Mouse (Mus musculus) heart, embryonic 10.5 days (tissue): Measurements from ENCODE around the gene Mrpl45. TPM values are rescaled to one million over a fixed set of nuclear protein-coding genes. Genes with fewer than 3 reads are reported as not detected.
"Not testable (repeated sequence)": the region's sequence is repeated elsewhere in the genome, so short reads cannot be mapped to it uniquely, and the experiment has no call there.

Experiments used
- DNase-seq: peaks from one replicate; pipeline ENCODE4 v3.0.0-alpha.2; 2017; ENCODE audit warnings: low spot score
- H3K27ac ChIP-seq: fragments of 300-500 bp; sonication (generic); 2 replicates; pipeline ENCODE4 v1.5.1; 2016; ENCODE audit warnings: mild to moderate bottlenecking
- H3K27me3 ChIP-seq: fragments of 300-500 bp; sonication (generic); 2 replicates; pipeline ENCODE4 v1.6.1; 2016; ENCODE audit warnings: mild to moderate bottlenecking; ENCODE audit not compliant: poor library complexity, insufficient read depth, severe bottlenecking
- H3K36me3 ChIP-seq: fragments of 300-500 bp; sonication (generic); 2 replicates; pipeline ENCODE4 v1.6.1; 2016; ENCODE audit warnings: mild to moderate bottlenecking, moderate library complexity
- H3K4me1 ChIP-seq: fragments of 300-500 bp; sonication (generic); 2 replicates; pipeline ENCODE4 v1.6.1; 2016; ENCODE audit warnings: mild to moderate bottlenecking
- H3K4me3 ChIP-seq: fragments of 300-500 bp; sonication (generic); 2 replicates; pipeline ENCODE4 v1.5.1; 2016; ENCODE audit warnings: mild to moderate bottlenecking, moderate library complexity
- H3K9me3 ChIP-seq: fragments of 300-500 bp; sonication (generic); 2 replicates; pipeline ENCODE4 v1.6.1; 2016; ENCODE audit warnings: mild to moderate bottlenecking, moderate library complexity
- WGBS: fragments of 180-500 bp; shearing (Covaris S2); methylation state at CpG from one replicate; pipeline ENCODE4 v1.1.7; 2016; 5-methylcytosine and 5-hydroxymethylcytosine counted together
- polyA plus RNA-seq: library from polyadenylated mRNA; unstranded; fragments of >200 nt; fragmentation: Nextera tagmentation; extraction: Ambion mirVana; gene quantifications from 2 replicates; pipeline ENCODE4 v1.2.1, GENCODE M21; 2016

The Mrpl45 gene
- polyA plus RNA-seq, 1 experiment from 2014 or later: 65.8 TPM

DNA sequence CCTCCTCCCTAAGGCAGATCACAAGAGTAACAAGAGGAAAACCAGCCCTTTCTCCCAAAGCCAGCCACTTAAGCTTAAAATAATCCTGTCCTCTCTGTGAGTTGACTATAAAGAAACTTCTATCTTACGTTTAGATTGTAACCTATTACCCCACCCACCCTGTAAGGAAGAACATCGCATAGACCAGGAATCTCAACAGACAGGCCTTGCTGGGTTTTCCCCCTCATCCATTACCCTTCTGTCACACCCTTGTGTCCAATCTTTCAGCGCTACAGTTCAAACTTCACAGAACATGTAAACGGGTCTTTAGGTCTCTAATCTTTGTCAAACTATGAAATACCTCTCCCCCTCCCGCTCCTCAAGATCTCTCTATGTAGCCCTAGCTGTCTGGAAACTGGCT, 10.9 kb upstream of the Mrpl45 start:
- Histone ChIP-seq H3K4me3 (no peak overlapping the region), H3K27ac (no peak overlapping the region), H3K27me3 (no peaks in the 10 kb centered on the region), H3K9me3 (no peaks in the 10 kb centered on the region), H3K36me3 (no peaks in the 10 kb centered on the region), H3K4me1 (peaks cover 15% of the 10 kb centered on the region)
- no peak for DNase-seq
- 64% methylated on average over 5 of the region's 5 CpGs for whole genome bisulfite sequencing

DNA sequence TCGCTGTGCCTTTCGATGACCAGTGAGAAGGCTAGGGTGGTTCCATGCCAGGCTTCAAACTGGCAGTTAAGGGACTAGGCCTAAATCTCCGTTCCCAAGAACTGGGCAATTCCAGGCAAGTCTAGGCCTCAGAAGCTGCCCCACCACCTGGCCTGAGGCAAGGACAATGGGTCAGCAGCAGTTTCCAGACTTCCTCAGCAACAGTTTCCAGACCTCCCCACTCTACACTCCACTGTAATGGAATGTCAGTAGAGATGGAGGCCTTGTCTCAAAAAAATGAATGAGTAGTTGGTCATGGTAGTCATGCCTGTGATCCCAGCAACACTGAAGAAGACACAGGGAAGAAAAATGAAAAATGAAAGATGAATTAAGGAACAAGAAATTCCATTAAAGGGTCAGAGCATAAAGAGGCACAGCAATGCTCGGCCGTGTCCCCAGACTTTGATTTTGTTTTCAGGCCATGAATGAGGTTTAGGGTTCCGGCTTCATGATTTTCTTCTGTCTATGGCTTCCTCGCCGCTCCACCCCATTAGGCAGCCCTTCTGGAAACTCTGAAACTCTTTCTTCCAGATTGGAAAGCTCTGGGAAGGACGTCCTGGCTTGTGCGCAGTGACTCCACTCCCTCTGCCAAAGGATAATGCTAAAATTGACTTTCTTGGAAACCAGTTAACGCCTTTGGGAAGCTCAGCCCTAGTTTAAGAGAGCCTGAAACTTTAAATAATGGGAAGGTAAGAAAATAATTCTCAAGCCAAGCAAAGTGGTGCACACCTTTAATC, 8.0 kb upstream of the Mrpl45 start:
- Histone ChIP-seq H3K36me3 (no peaks in the 10 kb centered on the region), H3K9me3 (no peaks in the 10 kb centered on the region), H3K27me3 (no peaks in the 10 kb centered on the region), H3K4me1 (peaks cover 29% of the 10 kb centered on the region), H3K27ac (no peak overlapping the region), H3K4me3 (no peak overlapping the region)
- no peak for DNase-seq
- WGBS: 91% methylated on average over 11 of the region's 11 CpGs

DNA sequence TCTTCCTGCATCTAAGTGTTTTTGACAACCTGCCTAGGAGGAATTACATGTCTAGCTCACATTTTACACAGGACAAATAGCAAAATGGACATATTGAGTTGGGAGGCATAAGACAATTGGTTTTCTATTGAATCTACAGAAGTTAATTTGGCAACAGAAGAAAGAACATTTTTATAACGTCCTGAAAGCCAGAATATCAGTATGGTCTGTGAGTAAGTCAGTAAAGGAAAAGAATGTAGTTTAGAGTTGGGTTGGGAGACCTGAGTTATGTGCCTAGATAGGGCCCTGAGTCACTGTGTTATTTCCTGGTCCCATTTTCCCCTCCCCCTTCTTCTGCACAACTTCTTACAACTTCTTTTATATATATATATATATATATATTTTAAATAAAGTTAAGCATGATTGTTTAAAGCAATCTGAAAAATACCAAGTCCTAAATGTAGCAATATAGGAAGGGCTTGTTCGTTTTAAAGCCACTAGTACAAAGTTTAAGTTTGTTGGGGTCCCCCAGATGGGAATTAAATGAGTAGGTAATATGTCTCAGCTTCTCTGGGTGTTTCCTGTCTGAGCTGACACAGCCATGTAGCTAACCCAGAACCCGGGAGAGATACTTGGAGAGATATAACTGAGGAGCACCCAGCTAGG, 6.6 kb upstream of the Mrpl45 start:
- H3K27ac ChIP-seq: peak overlapping the region; percentile 76
- no peak for DNase-seq
- peak overlapping the region; percentile 61 for H3K4me3 ChIP-seq
- no peaks in the 10 kb centered on the region for H3K36me3 ChIP-seq
- 42% methylated on average over 3 of the region's 3 CpGs for WGBS
- H3K4me1 ChIP-seq: peaks cover 25% of the 10 kb centered on the region
- H3K27me3 ChIP-seq: no peaks in the 10 kb centered on the region
- H3K9me3 ChIP-seq: no peaks in the 10 kb centered on the region

DNA sequence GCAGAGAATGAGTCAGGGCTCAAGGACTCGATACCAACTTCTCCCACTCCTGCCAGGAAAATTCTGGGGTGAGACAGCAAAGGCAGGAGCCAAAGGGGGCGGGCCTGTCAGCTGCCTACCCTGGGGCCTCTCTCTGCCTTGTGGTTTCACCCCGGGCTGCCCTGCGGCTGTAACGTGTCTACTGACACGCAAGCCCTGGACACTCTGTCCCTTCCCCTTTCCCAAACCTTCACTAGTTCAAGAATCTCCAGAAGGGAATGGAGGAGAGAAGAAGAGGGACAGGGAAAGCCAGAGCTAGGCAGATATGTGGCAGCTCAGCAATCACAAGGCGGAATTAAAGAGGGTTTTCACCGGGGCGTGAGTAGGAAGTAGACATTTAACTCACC, 6.1 kb upstream of the Mrpl45 start:
- no peaks in the 10 kb centered on the region for H3K9me3 ChIP-seq
- H3K27ac ChIP-seq: peak overlapping the region; percentile 76
- no peaks in the 10 kb centered on the region for H3K36me3 ChIP-seq
- H3K4me1 ChIP-seq: peaks cover 25% of the 10 kb centered on the region
- H3K4me3 ChIP-seq: peak overlapping the region; percentile 61
- 4% methylated on average over 9 of the region's 9 CpGs for WGBS
- H3K27me3 ChIP-seq: no peaks in the 10 kb centered on the region
- DNase-seq: peak; percentile 76

DNA sequence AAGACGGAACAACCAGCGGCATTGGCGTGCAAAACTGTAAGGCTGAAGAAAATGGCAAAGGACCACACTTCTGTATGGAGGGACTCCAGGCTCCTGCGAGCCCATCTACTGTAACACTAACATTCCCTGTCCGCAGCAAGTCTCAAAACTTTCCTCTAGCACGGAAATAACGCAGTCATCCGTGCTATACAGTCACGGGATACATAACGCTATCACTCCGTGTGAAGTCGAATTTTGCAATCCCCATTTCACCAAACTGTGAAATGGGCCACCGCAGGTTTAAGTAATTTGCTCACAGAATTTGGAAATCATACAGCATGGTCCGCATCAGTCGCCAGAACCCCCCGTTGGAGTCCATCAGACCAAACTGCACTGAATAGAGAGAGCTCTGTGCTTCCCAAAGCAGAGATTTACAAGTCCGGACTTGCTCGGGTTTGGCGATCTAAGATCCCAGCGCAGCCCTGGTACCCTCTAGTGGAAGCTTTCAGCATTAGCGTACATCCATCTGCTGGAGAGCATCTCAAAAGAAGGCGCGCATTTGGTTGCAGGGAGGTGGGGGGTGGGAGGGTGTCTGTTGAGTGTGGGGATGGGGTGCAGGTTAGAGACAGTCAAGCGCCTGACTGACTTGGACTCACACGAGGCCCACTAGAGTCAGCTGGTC, 5.5 kb upstream of the Mrpl45 start:
- Histone ChIP-seq H3K27me3 (no peaks in the 10 kb centered on the region), H3K36me3 (no peaks in the 10 kb centered on the region), H3K4me3 (peak overlapping the region; percentile 61), H3K9me3 (no peaks in the 10 kb centered on the region), H3K4me1 (peaks cover 25% of the 10 kb centered on the region), H3K27ac (peak overlapping the region; percentile 76)
- peak; percentile 90 for DNase-seq
- WGBS: under 1% methylated on average over 25 of the region's 25 CpGs

DNA sequence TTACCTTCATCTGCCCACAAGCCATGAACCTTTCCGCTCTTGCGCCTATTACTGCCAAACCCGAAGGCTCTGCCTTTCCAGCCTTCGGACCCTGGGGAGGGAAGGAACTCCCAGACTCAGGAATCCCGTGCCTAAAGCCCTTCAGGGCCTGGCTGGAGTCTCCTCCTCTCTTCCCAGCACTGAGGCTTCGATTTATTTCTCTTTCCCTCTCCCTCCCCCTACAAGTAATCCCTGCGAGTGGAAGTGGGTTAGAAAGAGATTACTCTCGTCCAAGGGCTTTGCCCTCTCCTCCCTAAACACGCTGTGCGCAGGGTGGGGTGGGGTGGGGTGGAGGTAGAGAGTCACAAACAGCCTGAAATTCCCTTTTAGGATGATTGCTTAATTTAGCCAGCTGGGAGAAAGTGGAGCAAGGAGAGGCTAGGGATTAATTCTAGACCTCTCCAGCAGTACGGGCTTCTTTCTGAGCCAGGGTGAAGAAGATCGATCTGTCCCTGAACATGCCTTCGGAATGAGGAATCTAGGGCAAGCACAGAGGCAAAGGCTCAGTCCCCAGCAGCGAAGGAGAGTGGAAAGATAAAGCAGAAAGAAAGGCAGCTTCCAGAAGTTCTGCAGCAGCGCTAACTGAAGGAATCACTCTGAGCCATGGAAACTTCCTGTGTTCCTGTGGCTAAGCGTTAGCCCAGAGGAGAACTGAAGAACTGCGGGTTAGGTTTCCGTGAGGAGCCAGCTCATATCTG, 4.5 kb upstream of the Mrpl45 start:
- 1% methylated on average over 18 of the region's 18 CpGs for WGBS
- Histone ChIP-seq H3K9me3 (no peaks in the 10 kb centered on the region), H3K4me3 (peak overlapping the region; percentile 61), H3K4me1 (peaks cover 25% of the 10 kb centered on the region), H3K27ac (peak overlapping the region; percentile 76), H3K27me3 (no peaks in the 10 kb centered on the region), H3K36me3 (0 out of 2 replicates have a peak, but pooled peaks cover 3% of the 10 kb centered on the region)
- DNase-seq: no peak

DNA sequence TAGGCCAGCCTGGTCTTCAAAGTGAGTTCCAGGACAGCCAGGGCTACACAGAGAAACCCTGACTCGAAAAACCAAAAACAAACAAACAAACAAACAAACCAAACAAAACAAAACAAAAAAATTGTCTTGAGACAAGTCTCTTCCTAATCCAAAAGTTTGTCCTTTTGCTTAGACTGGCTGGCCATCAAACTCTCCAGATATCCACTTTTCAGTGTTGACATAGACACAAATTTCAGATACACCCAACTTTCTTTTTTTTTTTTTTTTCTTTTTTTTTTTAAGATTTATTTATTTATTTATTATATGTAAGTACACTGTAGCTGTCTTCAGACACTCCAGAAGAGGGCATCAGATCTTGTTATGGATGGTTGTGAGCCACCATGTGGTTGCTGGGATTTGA, 2.6 kb upstream of the Mrpl45 start:
- H3K4me3 ChIP-seq, H3K9me3 ChIP-seq, DNase-seq, H3K27ac ChIP-seq, H3K27me3 ChIP-seq, H3K36me3 ChIP-seq: not testable (repeated sequence)
- 77% methylated on average over 1 of the region's 1 CpGs for WGBS
- H3K4me1 ChIP-seq: peaks cover 33% of the 10 kb centered on the region

DNA sequence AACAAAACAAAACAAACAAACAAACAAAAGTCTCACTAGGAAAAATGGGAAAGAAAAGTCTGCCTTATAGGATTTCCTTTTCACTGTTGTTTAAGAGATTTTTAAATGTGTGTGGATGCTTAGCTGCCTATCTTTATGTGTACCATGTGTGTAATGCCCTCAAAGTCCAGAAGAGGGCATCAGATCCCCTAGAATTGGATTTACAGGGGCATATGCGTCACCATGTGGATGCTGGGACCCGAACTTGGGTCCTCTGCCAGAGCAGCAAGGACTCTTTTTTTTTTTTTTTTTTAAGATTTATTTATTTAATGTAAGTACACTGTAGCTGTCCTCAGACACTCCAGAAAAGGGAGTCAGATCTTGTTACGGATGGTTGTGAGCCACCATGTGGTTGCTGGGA, 1.4 kb upstream of the Mrpl45 start:
- Histone ChIP-seq H3K9me3 (no peaks in the 10 kb centered on the region), H3K4me3 (no peak overlapping the region), H3K27ac (no peak overlapping the region), H3K4me1 (peaks cover 33% of the 10 kb centered on the region), H3K36me3 (peaks cover 17% of the 10 kb centered on the region; the same call in 1 of the 2 replicates), H3K27me3 (no peaks in the 10 kb centered on the region)
- DNase-seq: no peak
- 94% methylated on average over 3 of the region's 3 CpGs for WGBS

DNA sequence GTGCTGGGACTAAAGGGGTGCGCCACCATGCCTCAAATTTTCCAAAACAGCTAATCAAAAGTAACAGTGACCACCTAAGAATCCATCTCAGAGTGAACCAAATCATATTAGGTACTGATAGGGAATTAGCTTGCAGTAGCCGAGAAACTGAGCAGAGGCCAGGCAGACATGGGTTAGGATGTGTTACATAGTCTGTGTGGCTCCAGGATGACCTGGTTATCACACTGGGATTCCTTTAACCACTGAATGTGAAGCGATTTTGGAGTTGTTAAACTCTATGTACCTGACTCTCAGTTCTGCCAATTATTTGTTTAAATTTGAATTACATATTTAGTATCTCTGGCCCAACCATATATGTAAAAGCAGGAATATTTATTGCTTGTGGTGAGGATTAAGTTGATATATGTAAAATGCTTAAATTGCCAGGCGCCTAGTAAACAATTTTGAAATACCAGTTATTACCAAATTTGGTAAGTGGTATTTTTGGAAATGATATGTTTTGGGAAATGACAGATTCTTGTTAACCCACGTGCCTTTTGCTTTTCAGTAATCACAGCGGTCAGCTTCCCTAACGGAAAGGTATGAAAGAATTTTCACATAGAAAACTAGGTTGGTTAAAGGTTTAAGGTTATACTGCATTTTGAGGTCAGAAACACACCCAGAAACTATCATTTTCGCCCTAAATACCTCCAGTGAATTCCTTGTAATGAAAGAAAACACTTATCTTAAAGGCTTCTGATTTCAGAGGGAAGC, 589 bp upstream of the Mrpl45 start:
- Histone ChIP-seq H3K27ac (peak overlapping the region; percentile 90), H3K9me3 (no peaks in the 10 kb centered on the region), H3K4me3 (peak overlapping the region; percentile 68), H3K4me1 (peaks cover 25% of the 10 kb centered on the region), H3K36me3 (peaks cover 23% of the 10 kb centered on the region; the same call in 1 of the 2 replicates), H3K27me3 (no peaks in the 10 kb centered on the region)
- 43% methylated on average over 8 of the region's 8 CpGs for WGBS
- no peak for DNase-seq

DNA sequence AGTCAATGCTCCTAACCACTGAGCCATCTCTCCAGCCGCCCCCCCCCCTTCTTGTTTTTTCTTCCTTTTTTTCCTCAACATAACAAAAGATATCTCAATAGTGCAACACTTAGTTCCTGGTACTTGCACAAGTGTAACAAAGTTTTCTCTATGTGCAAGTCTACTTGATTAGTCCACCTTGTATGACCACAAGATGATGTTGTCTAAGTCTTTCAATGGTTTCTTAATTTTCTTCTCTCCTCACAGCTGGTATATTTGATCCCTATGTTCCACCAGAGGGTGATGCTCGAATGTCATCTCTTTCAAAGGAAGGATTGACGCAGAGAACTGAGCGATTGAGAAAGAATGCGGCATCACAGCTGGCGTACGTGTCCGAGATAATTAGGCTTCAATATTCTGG, 5.7 kb downstream of the Mrpl45 start:
- Histone ChIP-seq H3K27me3 (no peaks in the 10 kb centered on the region), H3K36me3 (peaks cover 73% of the 10 kb centered on the region), H3K27ac (no peak overlapping the region), H3K4me1 (peaks cover 7% of the 10 kb centered on the region; the same call in 1 of the 2 replicates), H3K4me3 (no peak overlapping the region), H3K9me3 (no peaks in the 10 kb centered on the region)
- 91% methylated on average over 8 of the region's 8 CpGs for WGBS
- DNase-seq: no peak

DNA sequence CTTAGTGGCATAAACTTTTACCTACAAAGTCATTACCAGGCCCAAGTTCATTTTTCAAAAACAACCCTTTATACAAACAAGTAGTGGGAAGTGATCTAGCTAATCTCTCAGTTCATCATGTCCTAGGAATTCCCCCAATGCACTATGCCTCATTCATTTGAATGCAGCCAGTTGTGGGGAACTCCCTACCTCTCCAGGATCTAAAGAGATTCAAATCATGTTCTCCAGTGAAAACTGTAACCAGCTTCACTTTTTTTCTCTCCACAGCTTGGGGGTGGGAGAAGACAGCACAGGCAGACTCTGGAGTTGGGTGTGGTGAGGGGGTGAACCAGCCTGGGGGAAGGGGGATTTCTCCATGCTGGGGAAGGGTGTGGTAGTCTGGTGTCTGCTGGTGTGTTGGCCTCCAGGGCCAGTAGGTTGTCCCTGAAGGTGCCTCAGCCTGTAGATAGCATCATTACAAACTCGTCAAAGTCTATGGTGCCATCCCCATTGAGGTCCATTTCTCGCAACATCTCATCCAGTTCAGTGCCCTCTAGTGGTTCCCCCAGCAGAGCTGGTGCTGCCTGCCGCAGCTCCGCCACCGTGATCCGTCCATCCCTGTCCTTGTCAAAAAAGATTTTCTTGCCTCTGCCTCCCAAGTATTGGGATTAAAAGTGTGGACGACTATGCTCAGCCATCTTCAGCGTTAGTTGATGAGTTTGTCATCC, 6.5 kb downstream of the Mrpl45 start:
- H3K9me3 ChIP-seq, H3K4me1 ChIP-seq, H3K27ac ChIP-seq, H3K4me3 ChIP-seq, H3K27me3 ChIP-seq, DNase-seq: not testable (repeated sequence)
- H3K36me3 ChIP-seq: peaks cover 81% of the 10 kb centered on the region
- 84% methylated on average over 8 of the region's 8 CpGs for WGBS

DNA sequence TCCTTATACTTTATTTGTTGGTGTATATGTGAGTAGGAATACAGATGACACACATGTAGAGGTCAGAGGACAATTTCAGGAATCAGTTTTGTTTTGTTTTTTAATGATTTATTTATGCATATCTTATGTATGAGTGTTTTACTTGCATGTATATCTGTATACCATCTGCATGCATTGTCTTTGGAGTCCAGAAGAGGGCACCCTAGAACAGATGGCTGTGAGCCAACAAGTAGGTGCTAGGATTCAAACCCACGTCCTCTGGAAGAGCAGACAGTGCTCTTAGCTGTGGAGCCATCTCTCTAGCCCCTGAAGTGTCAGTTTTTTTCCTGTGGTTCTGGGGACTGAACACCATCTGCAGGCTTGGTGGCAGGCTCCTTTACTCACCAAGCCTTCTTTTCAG, 9.7 kb downstream of the Mrpl45 start:
- H3K4me1 ChIP-seq: no peaks in the 10 kb centered on the region
- H3K4me3 ChIP-seq: no peak overlapping the region
- no peaks in the 10 kb centered on the region for H3K27me3 ChIP-seq
- H3K27ac ChIP-seq: no peak overlapping the region
- no peaks in the 10 kb centered on the region for H3K9me3 ChIP-seq
- DNase-seq: no peak
- peaks cover 85% of the 10 kb centered on the region for H3K36me3 ChIP-seq
- 76% methylated on average over 1 of the region's 1 CpGs for WGBS
